Mouse (Mus musculus) MEL-GATA-1-ER (cell line): ENCODE data around the gene Zfp672.
"Not testable (repeated sequence)": the region's sequence is repeated elsewhere in the genome, so short reads cannot be mapped to it uniquely, and the experiment has no call there.

Source experiments
- DNase-seq: peaks from one replicate; pipeline ENCODE4 v3.0.0-alpha.2; 2012; ENCODE audit warnings: low read depth; ENCODE audit errors: extremely low read depth

The Zfp672 gene

GRCm38 (mm10) chr11:58326781-58327180 is 3.4 kb downstream of the Zfp672 start:
- no peak for DNase-seq

GRCm38 (mm10) chr11:58324614-58325229 is 5.4 kb downstream of the Zfp672 start:
- DNase-seq = no peak

- no peak for DNase-seq
Observed at GRCm38 (mm10) chr11:58323570-58324340, 6.4 kb downstream of the Zfp672 start.

GRCm38 (mm10) chr11:58322824-58323569 is 7.1 kb downstream of the Zfp672 start:
- peak; percentile 81 for DNase-seq

- DNase-seq = no peak
Observed at GRCm38 (mm10) chr11:58316768-58317390, 13.3 kb downstream of the Zfp672 start.

GRCm38 (mm10) chr11:58316344-58316743 is 13.8 kb downstream of the Zfp672 start:
- no peak for DNase-seq

- no peak for DNase-seq
Observed at GRCm38 (mm10) chr11:58315536-58316168, 14.5 kb downstream of the Zfp672 start.

GRCm38 (mm10) chr11:58314069-58314468 is 16.1 kb downstream of the Zfp672 start:
- DNase-seq = no peak

- DNase-seq = no peak
Observed at GRCm38 (mm10) chr11:58308661-58309060, 21.5 kb downstream of the Zfp672 start.

GRCm38 (mm10) chr11:58307411-58308080 is 22.6 kb downstream of the Zfp672 start:
- peak; percentile 62 for DNase-seq

- peak; percentile 86 for DNase-seq
Observed at GRCm38 (mm10) chr11:58306860-58307308, 23.3 kb downstream of the Zfp672 start, which contains the start of gene Zfp692. TSS of gene Zfp692 (plus strand) at chr11:58307069.

- DNase-seq = not testable (repeated sequence)
Observed at GRCm38 (mm10) chr11:58305299-58305698, 24.8 kb downstream of the Zfp672 start.

- DNase-seq = no peak
Observed at GRCm38 (mm10) chr11:58303594-58303993, 26.5 kb downstream of the Zfp672 start.

GRCm38 (mm10) chr11:58302774-58303445 is 27.2 kb downstream of the Zfp672 start:
- DNase-seq = no peak

- peak; percentile 91 for DNase-seq
Observed at GRCm38 (mm10) chr11:58301837-58302754, 28.0 kb downstream of the Zfp672 start.

- DNase-seq = peak; percentile 78
Observed at GRCm38 (mm10) chr11:58301057-58301456, 29.1 kb downstream of the Zfp672 start.

GRCm38 (mm10) chr11:58297396-58297795 is 32.7 kb downstream of the Zfp672 start:
- DNase-seq = no peak

- no peak for DNase-seq
Observed at GRCm38 (mm10) chr11:58292791-58293190, 37.3 kb downstream of the Zfp672 start.

GRCm38 (mm10) chr11:58290812-58291211 is 39.3 kb downstream of the Zfp672 start:
- DNase-seq = no peak
